ENCODE assay signal across 13 mouse cellular contexts in genomic region chr12:42138694-42139442, GRCm38 (mm10).
DNase-seq lines count a peak whose midpoint lies in the region; ATAC-seq and TF ChIP-seq lines count a peak whose summit lies in the region.
"Had no signal": no experiment of that assay in that cellular context is flagged by ENCODE, and none has a peak within 500 bp of the region (broad histone marks: within the 10 kb centered on the region; RNA-seq: fewer than 3 reads in every experiment).

No protein-coding gene starts in this region.

- H3K36me3 ChIP-seq in embryonic facial prominence, embryonic 13.5 days, result no peaks in the 10 kb centered on the region
- H3K36me3 ChIP-seq in hindbrain, postnatal 0 days (ENCODE audit: insufficient read depth, low read length), result no peaks in the 10 kb centered on the region
- H3K36me3 ChIP-seq in heart, embryonic 12.5 days, result no peaks in the 10 kb centered on the region

- H3K4me3 ChIP-seq in layer of hippocampus, adult 2 months, result no peak overlapping the region
- no peak overlapping the region for H3K4me3 ChIP-seq in embryonic facial prominence, embryonic 13.5 days
- no peak overlapping the region for H3K4me3 ChIP-seq in hindbrain, postnatal 0 days (ENCODE audit: low read length)
- no peak overlapping the region for H3K4me3 ChIP-seq in heart, embryonic 12.5 days
- H3K4me3 ChIP-seq: megakaryocyte, embryonic 14.5 days had no signal

- no peaks in the 10 kb centered on the region for H3K27me3 ChIP-seq in embryonic facial prominence, embryonic 13.5 days
- H3K27me3 ChIP-seq in hindbrain, postnatal 0 days (ENCODE audit: insufficient read depth, low read length), result no peaks in the 10 kb centered on the region
- no peaks in the 10 kb centered on the region for H3K27me3 ChIP-seq in heart, embryonic 12.5 days (replicated peaks)
- H3K27me3 ChIP-seq: CH12.LX; megakaryocyte, embryonic 14.5 days had no signal

- H3K4me1 ChIP-seq in embryonic facial prominence, embryonic 13.5 days, result no peaks in the 10 kb centered on the region
- H3K4me1 ChIP-seq in hindbrain, postnatal 0 days (ENCODE audit: insufficient read depth, low read length), result peaks cover 3% of the 10 kb centered on the region; the same call in 1 of the 2 replicates
- H3K4me1 ChIP-seq in heart, embryonic 12.5 days (replicated peaks), result no peaks in the 10 kb centered on the region
- H3K4me1 ChIP-seq: megakaryocyte, embryonic 14.5 days had no signal

- WGBS in embryonic facial prominence, embryonic 13.5 days, result 65% methylated on average over 3 of the region's 3 CpGs
- WGBS in hindbrain, postnatal 0 days, result 18% methylated on average over 3 of the region's 3 CpGs
- WGBS in heart, embryonic 12.5 days, result 75% methylated on average over 3 of the region's 3 CpGs

- no peak overlapping the region for H3K4me2 ChIP-seq in embryonic facial prominence, embryonic 13.5 days
- no peak overlapping the region for H3K4me2 ChIP-seq in hindbrain, postnatal 0 days (ENCODE audit: low read depth, low read length)
- no peak overlapping the region for H3K4me2 ChIP-seq in heart, embryonic 12.5 days

- H3K9ac ChIP-seq in embryonic facial prominence, embryonic 13.5 days, result no peak overlapping the region
- no peak overlapping the region for H3K9ac ChIP-seq in hindbrain, postnatal 0 days (replicated peaks; ENCODE audit: low read length)
- H3K9ac ChIP-seq in heart, embryonic 12.5 days, result no peak overlapping the region
- H3K9ac ChIP-seq: liver, postnatal 0 days had no signal

- no peak for TF ChIP-seq CTCF in layer of hippocampus, adult 2 months (conservative IDR thresholded peaks at IDR 0.05)
- no peak for TF ChIP-seq CTCF in hindbrain, postnatal 0 days (IDR thresholded peaks at IDR 0.05; ENCODE audit: low read depth)

- ATAC-seq in embryonic facial prominence, embryonic 13.5 days (ENCODE audit: insufficient number of reproducible peaks, insufficient read depth, low FRiP score, low TSS enrichment, low read depth), result 0 out of 2 replicates have a peak, but pooled peaks have one; percentile 52
- ATAC-seq in hindbrain, postnatal 0 days, result peak; percentile 92
- ATAC-seq in heart, embryonic 12.5 days (ENCODE audit: insufficient number of reproducible peaks, low FRiP score), result no peak
- ATAC-seq: liver, postnatal 0 days had no signal

- no peaks in the 10 kb centered on the region for H3K9me3 ChIP-seq in embryonic facial prominence, embryonic 13.5 days
- H3K9me3 ChIP-seq in hindbrain, postnatal 0 days (ENCODE audit: low read length), result no peaks in the 10 kb centered on the region
- H3K9me3 ChIP-seq in heart, embryonic 12.5 days (replicated peaks), result 0 out of 2 replicates have a peak, but pooled peaks cover 8% of the 10 kb centered on the region

- H3K27ac ChIP-seq in layer of hippocampus, adult 2 months, result no peak overlapping the region
- no peak overlapping the region for H3K27ac ChIP-seq in embryonic facial prominence, embryonic 13.5 days
- H3K27ac ChIP-seq in hindbrain, postnatal 0 days, result peak overlapping the region; percentile 41; the same call in 1 of the 2 replicates
- no peak overlapping the region for H3K27ac ChIP-seq in heart, embryonic 12.5 days (ENCODE audit: poor library complexity, severe bottlenecking)

- peak; percentile 2 for DNase-seq in layer of hippocampus, adult 9-11 months
- no peak for DNase-seq in layer of hippocampus, adult 2 months (ENCODE audit: low spot score in 2 of 2)
- DNase-seq in hindbrain, postnatal 0 days (ENCODE audit: low spot score), result peak; percentile 59
- peak; percentile 8 for DNase-seq in retina, embryonic 14.5 days (ENCODE audit: low spot score)
- DNase-seq in gastrocnemius, adult 18-20 months (ENCODE audit: low spot score), result no peak
- DNase-seq in kidney, postnatal 10 days, result no peak
- DNase-seq: adrenal gland, postnatal 10 days; kidney, adult 9 months; liver, postnatal 0 days had no signal

Comparison
In these comparisons a context has a peak if more than half of its experiments do, and no peak if none do; other contexts are left out.
1. DNase-seq: peak in layer of hippocampus, adult 9-11 months (single experiment), hindbrain, postnatal 0 days (single experiment) and retina, embryonic 14.5 days (single experiment); none in layer of hippocampus, adult 2 months (0 of 2), gastrocnemius, adult 18-20 months (single experiment) and kidney, postnatal 10 days (single experiment).